Mouse (Mus musculus): ENCODE results near the gene Nhlrc2.
A peak's percentile ranks its signal among the peaks of the same experiment; 100 is the strongest.
"Not testable (repeated sequence)": the region's sequence is repeated elsewhere in the genome, so short reads cannot be mapped to it uniquely, and the experiment has no call there.

The Nhlrc2 gene

DNA sequence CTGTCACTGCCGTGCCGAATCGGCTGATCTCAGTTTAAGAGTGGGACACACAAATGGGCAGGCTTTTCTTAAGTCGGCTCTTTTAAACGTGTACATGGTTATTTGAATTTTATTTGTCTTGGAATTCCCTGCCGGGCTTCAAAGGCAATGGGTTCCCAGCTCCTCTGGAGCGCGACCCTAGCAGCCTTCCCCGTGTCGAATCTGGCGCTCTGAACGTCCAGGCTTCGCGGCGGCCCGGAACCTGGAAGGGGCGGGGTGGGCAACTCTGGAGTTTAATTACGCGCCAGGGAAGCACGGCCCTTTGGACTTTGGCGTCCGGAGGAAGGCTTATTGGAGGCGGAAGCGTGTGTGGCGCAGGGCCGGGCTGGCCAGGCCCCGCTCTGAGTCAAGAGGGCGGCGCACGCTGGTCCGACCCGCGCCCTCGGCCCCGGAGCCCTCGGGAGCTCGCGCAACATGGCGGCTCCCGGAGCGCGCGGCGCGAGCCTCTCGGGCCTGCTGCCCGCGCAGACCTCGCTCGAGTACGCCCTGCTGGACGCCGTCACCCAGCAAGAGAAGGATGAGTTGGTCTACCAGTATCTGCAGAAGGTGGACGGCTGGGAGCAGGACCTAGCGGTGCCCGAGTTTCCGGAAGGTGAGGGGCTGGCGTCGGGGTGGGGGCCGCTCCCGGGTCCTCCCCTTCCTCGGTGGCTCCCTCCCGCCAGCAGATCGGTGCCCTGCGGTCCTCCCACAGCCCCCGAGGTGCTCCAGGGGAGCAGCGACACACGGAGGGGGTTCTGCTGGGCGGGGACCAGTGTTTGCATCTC, at the start of gene Nhlrc2:
Gene Nhlrc2 (plus strand): TSS at position 32 of the 803 bp plus-strand sequence.
- peak; percentile 77 for DNase-seq (ENCODE audit: low read depth, low spot score)

DNA sequence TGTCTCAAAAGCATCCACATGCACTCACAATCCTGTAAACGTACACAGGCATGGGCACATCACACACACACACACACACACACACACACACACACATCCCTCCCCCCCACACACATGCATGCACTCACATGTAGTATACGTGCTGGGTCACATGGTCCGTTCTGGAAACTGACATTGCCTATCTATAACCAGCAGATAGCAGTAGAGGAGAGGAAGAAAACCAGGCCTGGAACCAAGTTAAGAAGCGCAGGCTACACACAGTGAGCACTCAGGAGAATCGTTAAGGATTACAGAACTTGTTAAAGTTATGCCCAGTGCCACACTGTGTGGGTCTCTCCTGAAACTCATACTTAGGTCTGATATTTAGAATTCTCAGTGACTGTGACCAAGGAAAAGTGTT, 45.0 kb upstream of the Nhlrc2 start:
- not testable (repeated sequence) for DNase-seq (ENCODE audit: low read depth, low spot score)

DNA sequence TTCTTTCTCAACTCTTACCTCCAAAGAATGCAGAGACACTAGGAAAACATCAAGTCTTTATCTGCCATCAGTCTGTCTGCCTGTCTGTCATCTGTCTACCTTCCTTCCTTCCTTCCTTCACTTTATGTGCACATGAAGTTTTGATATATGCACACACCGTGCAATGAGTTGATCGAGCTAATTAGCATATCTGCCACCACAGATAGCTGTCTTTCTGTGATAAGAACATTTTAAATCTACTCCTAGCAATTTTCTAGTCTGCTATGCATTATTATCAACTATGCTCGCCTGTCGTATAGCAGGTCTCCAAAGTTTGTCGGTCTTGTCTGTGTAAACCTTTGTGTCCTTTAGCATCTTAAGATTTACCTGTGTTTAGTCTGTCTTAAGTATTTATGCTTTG, 44.5 kb upstream of the Nhlrc2 start:
- not testable (repeated sequence) for DNase-seq (ENCODE audit: low read depth, low spot score)

DNA sequence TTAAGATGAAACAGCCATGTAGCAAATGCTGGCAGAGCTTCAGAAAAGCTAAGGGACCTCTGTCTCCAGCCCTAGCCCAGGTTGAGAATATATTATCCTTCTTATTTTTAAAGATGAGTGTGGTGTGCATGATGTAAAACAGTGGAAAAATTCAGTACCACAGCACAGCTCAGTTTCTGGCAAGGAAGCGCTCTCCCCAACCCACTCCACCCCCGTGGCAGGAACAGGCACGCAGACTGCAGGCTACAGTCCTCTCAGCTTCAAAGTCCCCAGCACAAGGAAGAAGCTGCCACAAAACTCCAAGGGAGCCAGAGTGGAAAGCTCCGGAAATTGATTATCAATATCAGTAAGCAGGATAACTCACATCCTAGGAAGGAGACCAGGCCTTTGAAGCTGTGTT, 36.9 kb upstream of the Nhlrc2 start:
- DNase-seq (ENCODE audit: low read depth, low spot score): not testable (repeated sequence)

DNA sequence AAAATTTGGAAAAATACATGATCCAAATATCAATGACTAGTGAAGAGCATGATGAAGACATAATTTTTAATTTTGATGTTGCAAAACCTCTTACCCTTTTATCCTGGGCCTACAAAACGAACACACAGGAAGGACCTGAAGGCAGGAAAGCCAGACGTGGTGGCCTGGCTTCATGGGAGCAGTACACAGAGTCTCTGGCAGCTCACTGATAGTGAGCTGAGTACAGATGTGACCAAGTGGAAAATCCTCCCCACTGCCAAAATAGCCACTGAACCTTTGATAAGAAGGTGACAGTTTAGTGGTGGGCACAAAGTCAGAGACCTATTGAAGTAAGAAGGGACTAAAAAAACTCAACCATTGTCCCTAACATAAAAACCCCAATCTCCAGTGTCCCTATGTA, 34.5 kb upstream of the Nhlrc2 start:
- DNase-seq (ENCODE audit: low read depth, low spot score): not testable (repeated sequence)

DNA sequence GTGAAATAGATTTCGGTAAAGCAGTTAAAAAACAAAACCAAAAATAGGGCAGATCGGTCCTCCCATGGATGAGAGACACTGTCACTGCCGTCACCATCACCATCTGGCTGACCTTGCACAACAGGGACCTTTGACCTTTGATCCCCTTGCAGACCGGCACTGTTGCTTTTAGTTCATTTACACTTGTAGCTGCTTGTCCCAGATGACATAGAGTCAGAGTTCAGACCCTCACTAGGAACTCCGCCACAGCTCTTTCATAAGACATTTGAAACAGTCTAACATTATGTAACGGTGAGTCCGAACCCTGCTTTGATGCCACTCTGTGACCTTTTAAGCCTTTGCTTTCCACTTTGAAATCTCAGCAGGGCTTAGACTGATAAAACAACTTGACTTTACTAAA, 28.7 kb upstream of the Nhlrc2 start:
- DNase-seq (ENCODE audit: low read depth, low spot score): not testable (repeated sequence)

DNA sequence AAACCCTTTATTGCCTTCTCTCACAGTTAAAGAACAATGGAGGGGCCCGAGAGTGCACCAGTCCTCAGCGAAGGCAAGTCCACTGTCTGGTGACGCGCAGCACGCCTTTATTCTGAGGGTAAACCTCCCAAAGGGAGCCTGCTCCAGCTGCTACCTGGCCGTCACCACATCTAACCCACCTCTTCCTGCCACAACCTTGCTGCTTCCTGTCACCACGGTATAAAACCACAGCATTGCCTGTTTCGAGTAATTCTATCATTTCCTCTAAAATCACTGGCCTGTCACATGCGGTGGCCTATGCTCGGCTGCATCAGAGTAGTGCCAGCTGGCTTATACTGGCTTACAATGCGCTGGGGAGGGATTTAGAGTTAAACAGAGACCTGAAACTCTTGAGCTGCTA, 17.5 kb upstream of the Nhlrc2 start:
- DNase-seq (ENCODE audit: low read depth, low spot score): not testable (repeated sequence)

DNA sequence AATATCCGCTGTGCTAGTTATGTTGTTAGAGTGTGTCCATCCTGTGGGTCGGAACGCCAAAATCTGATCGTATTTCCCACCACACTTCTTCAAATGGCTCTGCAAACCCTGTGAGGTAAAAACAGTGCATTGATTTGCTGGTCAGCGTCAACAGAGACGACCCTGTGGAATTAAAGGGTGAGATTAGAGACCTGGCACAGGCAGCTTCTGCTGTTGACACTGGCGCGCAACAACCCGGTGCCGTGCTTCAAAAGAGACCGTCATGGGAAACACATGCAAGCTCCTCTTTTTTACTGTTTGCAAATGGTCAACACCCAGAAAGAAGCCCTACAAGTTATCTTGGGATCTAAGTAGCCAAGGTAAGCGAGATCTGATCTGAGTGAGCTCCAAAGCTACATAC, 16.8 kb upstream of the Nhlrc2 start:
- no peak for DNase-seq (ENCODE audit: low read depth, low spot score)

DNA sequence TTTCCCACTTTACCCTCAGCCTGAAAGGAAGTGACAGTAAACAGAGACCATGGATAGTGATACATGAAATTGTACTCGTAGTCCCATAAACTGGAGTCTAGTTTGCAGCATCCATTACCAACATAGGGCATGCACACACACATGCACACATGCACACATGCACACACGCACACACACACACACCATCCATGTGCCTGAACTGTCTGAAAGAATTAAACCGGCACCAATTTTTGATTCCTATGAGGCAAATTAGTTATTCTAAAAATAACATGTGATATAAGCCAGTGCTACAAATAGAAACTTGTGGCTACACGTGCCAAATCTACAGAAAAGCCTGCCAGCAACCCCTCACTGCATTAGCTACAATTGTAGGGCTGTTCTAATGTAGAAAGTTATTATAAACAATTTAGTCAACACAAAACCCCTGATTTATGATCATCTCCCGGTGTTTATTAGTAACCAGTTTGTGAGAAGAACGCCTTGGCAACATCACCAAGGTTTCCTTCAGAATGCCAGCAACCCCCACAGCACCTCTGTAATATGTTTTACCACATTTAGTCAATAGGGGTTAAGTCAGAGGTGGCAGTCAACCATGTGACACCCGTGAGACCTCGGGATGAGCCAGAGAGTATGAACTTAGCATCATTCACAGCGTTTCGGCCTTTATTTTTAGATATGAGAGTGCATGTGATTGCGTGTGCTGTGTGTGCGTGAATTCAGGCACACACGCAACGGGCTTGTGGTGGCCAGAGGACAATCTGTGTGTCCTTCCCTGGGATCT, 14.6 kb upstream of the Nhlrc2 start:
- no peak for DNase-seq (ENCODE audit: low read depth, low spot score)

DNA sequence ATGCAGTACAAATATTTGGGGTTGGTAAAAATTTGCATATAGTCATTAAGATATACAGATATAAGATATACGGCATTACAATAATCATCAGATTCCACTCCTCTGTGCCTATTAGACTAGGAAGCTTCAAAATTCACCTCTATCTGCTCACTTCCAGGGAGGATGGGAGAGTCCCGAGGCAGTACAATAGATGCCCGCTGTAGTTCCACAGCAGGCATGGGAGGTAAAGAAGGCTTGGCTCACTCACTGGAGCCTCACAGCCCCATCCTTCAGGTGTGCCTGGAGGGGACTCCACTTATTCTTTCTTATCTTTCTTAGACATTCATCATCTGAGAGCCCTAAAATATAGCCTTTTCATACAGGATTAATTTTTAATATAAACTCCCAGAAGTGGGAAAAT, 13.7 kb upstream of the Nhlrc2 start:
- DNase-seq (ENCODE audit: low read depth, low spot score): no peak

DNA sequence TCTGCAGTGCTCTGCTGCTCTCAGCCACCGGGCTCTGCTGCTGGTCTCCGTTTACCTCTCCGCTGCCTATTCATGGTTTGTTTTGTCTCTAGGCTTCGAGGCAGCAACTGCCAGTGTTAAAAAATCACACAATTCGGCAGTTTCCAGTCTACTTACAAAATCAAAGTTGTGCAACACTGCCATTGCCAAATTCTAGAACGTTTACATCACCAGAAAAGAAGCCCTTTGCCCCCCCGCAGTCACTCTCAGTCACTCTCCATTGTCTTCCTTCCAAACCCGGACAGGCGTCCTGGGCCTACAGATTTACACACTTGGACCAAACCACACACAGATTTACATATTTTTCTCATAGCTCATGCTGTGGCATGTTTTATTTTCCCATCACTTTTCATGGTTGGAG, 13.0 kb upstream of the Nhlrc2 start:
- DNase-seq (ENCODE audit: low read depth, low spot score): no peak

DNA sequence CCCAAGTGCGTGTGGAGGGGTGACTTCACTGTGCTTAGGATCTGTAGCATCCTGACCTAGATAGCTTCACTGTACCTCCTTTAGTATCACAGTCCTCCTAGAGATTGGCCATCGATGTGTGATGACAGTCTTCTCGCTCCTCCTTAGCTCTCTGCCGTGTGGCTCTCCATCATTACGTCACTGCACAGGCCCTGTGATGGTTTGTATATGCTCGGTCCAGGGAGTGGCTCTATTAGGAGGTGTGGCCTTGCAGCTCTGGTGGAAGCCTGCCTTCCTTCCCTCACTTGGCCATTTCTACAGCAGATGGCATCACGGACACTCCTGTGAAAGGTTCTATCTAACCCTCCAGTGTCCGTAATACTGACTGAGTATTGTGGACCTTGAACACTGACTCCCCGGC, 12.3 kb upstream of the Nhlrc2 start:
- no peak for DNase-seq (ENCODE audit: low read depth, low spot score)

DNA sequence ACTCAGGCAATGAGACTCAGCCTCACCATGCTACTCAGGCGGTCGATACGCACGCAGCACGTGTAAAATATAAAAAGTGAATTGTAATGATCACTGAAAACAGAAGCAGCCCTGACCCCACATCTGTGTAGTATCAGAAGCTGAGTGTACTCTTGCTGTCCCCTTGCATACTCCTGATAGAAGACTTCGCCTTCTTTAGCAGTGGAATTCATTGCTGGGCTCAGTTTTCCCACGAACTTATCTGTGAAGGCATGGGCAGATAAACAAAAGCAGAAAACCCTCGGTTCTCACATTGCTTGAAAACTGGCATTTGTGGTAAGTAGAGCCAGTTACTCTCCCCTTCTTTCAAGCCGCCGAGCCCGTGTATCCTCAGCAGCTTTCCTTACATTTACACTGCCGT, 4.7 kb upstream of the Nhlrc2 start:
- no peak for DNase-seq (ENCODE audit: low read depth, low spot score)

DNA sequence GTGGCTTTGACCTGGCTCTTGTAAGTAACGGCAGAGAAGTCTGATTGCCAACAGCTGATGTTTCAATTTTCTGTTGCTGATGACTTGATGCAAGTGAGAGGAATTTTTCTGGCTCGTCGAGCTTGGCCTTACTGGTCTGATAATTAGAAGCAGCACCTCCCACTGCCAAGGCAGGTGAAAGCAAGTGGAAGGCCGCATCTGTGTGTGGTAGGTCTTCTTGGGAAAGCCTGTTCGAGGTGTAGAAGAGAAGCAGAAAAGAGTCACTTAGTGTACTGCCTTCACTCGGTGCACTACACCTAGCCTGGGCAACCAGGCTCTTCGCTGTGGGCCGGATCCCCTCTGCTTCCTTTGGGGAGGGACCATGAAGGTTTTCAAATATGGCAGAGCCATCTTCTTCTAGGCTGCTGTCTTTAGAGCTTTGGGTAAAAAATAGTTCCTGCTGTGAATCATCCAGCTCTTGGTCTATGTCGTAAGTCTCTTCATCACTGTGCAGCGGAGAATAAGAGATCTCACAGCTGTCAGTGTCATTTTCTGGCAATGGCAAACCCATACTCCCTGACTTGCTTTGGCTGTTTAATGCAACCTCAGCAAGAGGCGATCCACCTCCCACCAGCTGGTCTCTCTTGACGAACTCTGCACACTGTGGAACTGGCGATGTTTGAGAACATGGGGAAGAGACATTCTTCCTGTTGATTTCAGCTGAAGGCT, 3.2 kb upstream of the Nhlrc2 start:
- no peak for DNase-seq (ENCODE audit: low read depth, low spot score)

DNA sequence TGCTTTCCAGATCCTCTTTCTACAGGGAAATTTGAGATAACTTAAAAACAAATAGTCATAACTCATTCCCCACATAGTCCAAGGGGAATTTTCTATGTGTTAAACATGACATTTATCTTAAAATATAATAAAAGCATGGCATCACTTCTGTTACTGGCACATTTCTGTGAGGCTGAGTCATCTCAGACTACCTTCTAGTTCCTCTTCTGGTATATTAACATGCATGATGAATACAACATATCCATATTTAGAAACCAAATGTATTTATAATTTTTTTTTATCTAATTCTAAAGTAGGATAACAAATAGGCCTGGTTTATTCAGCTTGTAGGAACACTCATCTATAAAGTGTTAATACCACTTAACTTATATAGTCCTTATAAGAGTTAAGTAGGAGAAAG, 2.0 kb upstream of the Nhlrc2 start:
- DNase-seq (ENCODE audit: low read depth, low spot score): no peak

DNA sequence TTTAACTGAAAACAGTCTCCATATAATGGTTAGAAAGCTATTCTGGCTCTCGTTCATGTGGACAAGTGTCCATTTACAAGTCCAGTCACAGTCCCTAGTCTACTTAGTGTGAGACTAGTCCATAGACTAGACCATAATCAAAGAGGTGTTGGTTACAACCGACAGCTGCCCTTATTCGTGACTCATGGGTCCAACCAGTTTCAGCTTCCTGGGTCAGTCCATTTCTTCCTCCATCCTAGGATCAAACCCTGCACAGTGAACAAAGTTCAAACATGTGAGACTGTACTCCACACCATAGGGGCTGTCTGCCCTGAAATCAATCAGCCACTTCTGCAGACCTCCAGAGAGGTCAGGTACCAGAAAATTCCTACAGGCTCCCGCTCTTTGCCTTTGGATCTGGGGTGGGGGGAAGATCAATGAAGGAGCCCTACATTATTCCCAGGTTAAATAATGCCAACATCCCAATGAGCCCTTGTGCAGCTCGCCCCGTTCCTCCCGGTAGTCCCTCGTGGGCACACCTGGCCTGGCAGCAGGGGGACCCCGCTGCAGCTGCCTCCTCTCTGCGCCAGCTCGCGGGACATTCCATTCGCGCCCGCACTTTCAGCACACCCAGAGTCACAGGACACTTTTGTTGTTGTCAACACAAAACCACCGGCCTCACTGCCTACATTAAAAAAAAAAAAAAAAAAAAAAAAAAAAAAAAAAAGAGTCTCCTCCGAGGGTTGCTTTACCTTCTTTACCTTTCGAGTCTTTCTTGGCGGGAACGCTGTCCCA, 418 bp upstream of the Nhlrc2 start, which contains the start of gene Dclre1a:
Gene Dclre1a (minus strand): TSS at position 767 of the 774 bp plus-strand sequence.
- no peak for DNase-seq (ENCODE audit: low read depth, low spot score)

DNA sequence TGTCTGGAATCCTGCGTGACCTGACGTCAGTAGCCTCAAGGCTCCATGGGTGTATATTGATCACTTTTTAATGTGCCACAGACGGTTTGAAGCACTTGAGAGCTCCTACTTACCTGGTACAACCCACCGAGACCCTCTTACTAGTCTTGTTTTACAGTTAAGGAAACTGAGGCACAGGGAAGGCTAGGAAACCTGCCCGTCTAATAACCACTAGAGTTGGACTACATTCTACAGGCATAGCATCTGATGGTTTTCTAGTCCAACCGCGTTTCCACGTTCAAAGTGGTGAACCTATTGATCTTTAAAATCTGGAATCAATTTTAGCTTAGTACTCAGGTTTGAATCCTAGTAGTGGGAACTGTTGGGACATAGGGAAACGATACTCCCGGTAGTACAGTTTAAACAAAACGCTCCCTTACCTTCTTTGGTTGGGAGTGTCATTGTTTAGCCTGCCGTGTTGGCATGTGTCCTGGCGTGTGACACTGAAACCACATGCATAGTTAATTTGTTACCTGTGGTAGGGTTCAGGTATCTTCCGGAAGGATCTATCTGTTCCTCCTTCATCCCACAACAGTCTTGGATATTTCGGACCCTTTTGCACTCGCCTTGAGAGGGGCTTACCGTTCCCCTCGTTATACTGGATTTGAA, 1.1 kb downstream of the Nhlrc2 start:
- DNase-seq (ENCODE audit: low read depth, low spot score): peak; percentile 42

DNA sequence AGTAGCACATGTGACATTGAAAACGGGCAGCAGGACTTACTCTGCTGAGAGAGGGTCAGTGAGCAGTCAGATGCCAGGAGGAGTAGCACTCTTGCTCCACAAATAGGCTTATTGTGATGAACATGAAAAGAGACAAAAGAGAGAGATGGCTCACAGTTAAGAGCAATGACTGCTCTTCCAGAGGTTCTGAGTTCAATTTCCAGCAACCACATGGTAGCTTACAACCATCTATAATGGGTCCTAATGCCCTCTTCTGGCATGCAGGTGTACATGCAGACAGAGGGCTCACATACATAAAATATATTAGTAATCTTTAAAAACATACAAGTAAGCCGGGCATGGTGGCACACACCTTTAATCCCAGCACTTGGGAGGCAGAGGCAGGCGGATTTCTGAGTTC, 5.1 kb downstream of the Nhlrc2 start:
- DNase-seq (ENCODE audit: low read depth, low spot score): no peak

DNA sequence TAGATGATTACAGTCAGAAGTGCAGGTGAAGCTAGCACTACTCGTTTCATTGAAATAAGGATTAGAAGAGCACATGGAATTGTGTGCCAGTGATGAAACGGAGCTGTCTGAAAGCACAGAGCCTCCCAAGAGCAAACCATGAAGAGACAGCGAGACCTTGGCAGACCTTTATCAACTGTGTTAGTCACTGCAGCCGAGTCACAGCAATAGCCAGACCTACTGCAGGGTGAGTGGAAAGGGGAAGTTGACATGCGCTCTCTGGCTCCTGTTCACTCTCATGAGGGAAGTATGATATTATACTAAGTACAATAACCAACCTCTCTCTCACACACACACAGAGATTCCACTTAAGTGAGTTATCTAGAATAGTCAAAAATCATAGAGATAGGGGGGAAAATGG, 7.9 kb downstream of the Nhlrc2 start:
- no peak for DNase-seq (ENCODE audit: low read depth, low spot score)

DNA sequence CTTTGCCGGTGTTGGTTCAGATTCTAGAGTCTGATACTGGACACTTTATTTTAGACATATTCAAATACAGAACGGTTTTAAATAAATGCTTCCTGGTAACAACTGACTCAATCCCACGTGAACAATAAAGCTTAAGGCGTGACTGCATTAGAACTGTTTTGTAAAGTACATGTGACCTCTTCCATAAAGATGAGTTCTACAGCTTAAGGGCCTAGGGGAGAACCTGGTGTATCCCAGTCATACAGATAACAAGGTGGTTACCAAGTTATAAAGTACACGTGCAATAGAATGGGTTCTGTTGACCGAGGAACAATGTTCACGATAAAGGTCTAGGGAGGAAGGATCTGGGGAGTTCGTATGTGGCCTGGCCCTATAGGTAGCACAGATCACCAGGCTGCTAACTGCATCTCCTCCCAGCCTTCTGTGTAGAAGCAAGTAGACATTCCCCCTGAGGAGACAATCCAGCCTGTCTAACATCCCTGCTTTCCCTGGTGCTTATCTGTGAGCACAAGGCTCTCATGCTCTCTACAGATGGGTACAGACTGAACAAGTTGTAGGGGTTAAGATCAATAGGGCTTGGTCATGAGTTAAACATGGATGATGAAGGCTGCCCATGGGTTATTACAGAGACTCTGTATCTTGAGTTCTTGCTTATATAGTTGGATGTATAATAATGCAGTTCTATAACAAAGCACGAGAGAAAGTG, 14.5 kb downstream of the Nhlrc2 start:
- DNase-seq (ENCODE audit: low read depth, low spot score): no peak
